ENCODE assay signal across 31 mouse cellular contexts in the genomic region with DNA sequence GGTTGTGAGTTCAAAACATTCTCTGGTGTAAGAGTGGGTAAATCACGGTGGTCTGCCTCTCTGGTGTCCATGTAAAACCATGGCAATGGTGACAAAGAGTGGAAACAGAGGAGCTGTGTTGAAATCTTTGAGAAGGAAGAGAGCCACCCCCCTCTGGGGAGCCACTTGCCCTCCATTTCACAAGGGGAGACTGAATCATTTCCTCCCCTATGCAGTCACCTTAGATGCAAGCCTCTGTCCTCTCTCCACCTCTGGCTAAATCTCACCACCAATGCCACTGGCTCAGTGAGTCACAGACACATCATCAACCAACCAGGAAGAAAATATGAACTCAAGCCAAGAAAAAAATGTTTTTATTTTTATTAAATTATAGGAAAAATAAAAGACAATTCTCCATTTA. TPM values are rescaled to one million over a fixed set of nuclear protein-coding genes. Genes with fewer than 3 reads are reported as not detected.
DNase-seq lines count a peak whose midpoint lies in the region; ATAC-seq and TF ChIP-seq lines count a peak whose summit lies in the region.
"Had no signal": no experiment of that assay in that cellular context is flagged by ENCODE, and none has a peak within 500 bp of the region (broad histone marks: within the 10 kb centered on the region; RNA-seq: fewer than 3 reads in every experiment).

No protein-coding gene starts in this region.

- H3K9ac ChIP-seq in midbrain, embryonic 11.5 days (ENCODE audit: low read length): no peak overlapping the region
- no peak overlapping the region for H3K9ac ChIP-seq in midbrain, embryonic 13.5 days (replicated peaks)
- H3K9ac ChIP-seq: forebrain, embryonic 12.5 days; limb, embryonic 15.5 days had no signal

- H3K4me2 ChIP-seq in midbrain, embryonic 11.5 days: no peak overlapping the region
- no peak overlapping the region for H3K4me2 ChIP-seq in midbrain, embryonic 13.5 days (replicated peaks)
- peak overlapping the region; percentile 69 for H3K4me2 ChIP-seq in myocyte (ENCODE audit: low read depth)
- H3K4me2 ChIP-seq: forebrain, embryonic 12.5 days; limb, embryonic 15.5 days had no signal

- H3K4me3 ChIP-seq in midbrain, embryonic 11.5 days (ENCODE audit: low read depth, low read length): no peak overlapping the region
- no peak overlapping the region for H3K4me3 ChIP-seq in midbrain, embryonic 13.5 days (replicated peaks)
- H3K4me3 ChIP-seq in myocyte: no peak overlapping the region
- no peak overlapping the region for H3K4me3 ChIP-seq in left cerebral cortex, adult 2 months
- H3K4me3 ChIP-seq: forebrain, embryonic 12.5 days; limb, embryonic 15.5 days had no signal

- no peaks in the 10 kb centered on the region for H3K27me3 ChIP-seq in midbrain, embryonic 11.5 days (ENCODE audit: control insufficient read depth, insufficient read depth, low read length)
- H3K27me3 ChIP-seq in midbrain, embryonic 13.5 days: no peaks in the 10 kb centered on the region
- H3K27me3 ChIP-seq in myocyte (ENCODE audit: control insufficient read depth, insufficient read depth, insufficient read length): no peaks in the 10 kb centered on the region
- H3K27me3 ChIP-seq: CH12.LX; forebrain, embryonic 12.5 days; limb, embryonic 15.5 days had no signal

- no peaks in the 10 kb centered on the region for H3K79me2 ChIP-seq in myocyte (ENCODE audit: control insufficient read depth, insufficient read depth)

- H3ac ChIP-seq in myocyte (ENCODE audit: control insufficient read depth, insufficient read length): no peak overlapping the region

- no peak for TF ChIP-seq CTCF in left cerebral cortex, adult 2 months (IDR thresholded peaks at IDR 0.05)

- H3K9me3 ChIP-seq in midbrain, embryonic 11.5 days (ENCODE audit: control insufficient read depth, low read length): no peaks in the 10 kb centered on the region
- no peaks in the 10 kb centered on the region for H3K9me3 ChIP-seq in midbrain, embryonic 13.5 days
- H3K9me3 ChIP-seq: forebrain, embryonic 12.5 days; limb, embryonic 15.5 days had no signal

- intact Hi-C loops in left cerebral cortex, adult 2 months (cut with DNase I): no loop called here

- peak; percentile 17 for DNase-seq in midbrain, embryonic 11.5 days (ENCODE audit: low spot score, missing footprints)
- DNase-seq in adrenal gland, adult 8-10 months: peak; percentile 77
- no peak for DNase-seq in left cerebral cortex, adult 2 months (ENCODE audit: extremely low spot score in 1 of 2, low spot score in 2 of 2)
- no peak for DNase-seq in cerebellum, postnatal 36 days
- DNase-seq: cerebellum, postnatal 10 days; embryo, embryonic 11 days; heart, adult 18-20 months; heart, postnatal 4 days; layer of hippocampus, postnatal 36 days; midbrain, embryonic 14.5 days; spleen, adult 18-20 months had no signal

- 83% methylated on average over 1 of the region's 1 CpGs for WGBS in midbrain, embryonic 11.5 days
- 88% methylated on average over 1 of the region's 1 CpGs for WGBS in midbrain, embryonic 13.5 days

- no peak overlapping the region for H3K27ac ChIP-seq in midbrain, embryonic 11.5 days (ENCODE audit: low read depth, low read length)
- no peak overlapping the region for H3K27ac ChIP-seq in midbrain, embryonic 13.5 days
- H3K27ac ChIP-seq in left cerebral cortex, adult 2 months: no peak overlapping the region
- H3K27ac ChIP-seq: forebrain, embryonic 12.5 days; hindbrain, postnatal 0 days; kidney, postnatal 0 days; limb, embryonic 15.5 days; macrophage had no signal

- H3K36me3 ChIP-seq in midbrain, embryonic 11.5 days (ENCODE audit: control insufficient read depth, insufficient read depth, low read length): no peaks in the 10 kb centered on the region
- H3K36me3 ChIP-seq in midbrain, embryonic 13.5 days: no peaks in the 10 kb centered on the region
- no peaks in the 10 kb centered on the region for H3K36me3 ChIP-seq in myocyte (ENCODE audit: control insufficient read depth, insufficient read depth)
- H3K36me3 ChIP-seq: forebrain, embryonic 12.5 days; limb, embryonic 15.5 days had no signal

- TF ChIP-seq POLR2A in myocyte (IDR thresholded peaks at IDR 0.05; ENCODE audit: insufficient read length, low read depth): no peak

- ATAC-seq in midbrain, embryonic 11.5 days (ENCODE audit: low FRiP score): no peak
- no peak for ATAC-seq in midbrain, embryonic 13.5 days
- ATAC-seq in common myeloid progenitor, adult 5-6 weeks (replicated peaks; ENCODE audit: low read depth, poor library complexity, severe bottlenecking): peak; percentile 87
- no peak for ATAC-seq in erythroid progenitor cell, adult 5-6 weeks (replicated peaks; ENCODE audit: low FRiP score, poor library complexity, severe bottlenecking)
- ATAC-seq: hindbrain, postnatal 0 days; intestine, postnatal 0 days had no signal

- no peaks in the 10 kb centered on the region for H3K4me1 ChIP-seq in midbrain, embryonic 11.5 days (ENCODE audit: control insufficient read depth, insufficient read depth, low read length)
- H3K4me1 ChIP-seq in midbrain, embryonic 13.5 days (replicated peaks): no peaks in the 10 kb centered on the region
- H3K4me1 ChIP-seq: forebrain, embryonic 12.5 days; limb, embryonic 15.5 days had no signal

TF ChIP-seq in myocyte, 11 proteins besides CTCF, POLR2A, EP300 and RAD21:
- TF ChIP-seq POLR2AphosphoS2 (IDR thresholded peaks at IDR 0.05; ENCODE audit: insufficient read length, low read depth) (no peak), TCF3 (IDR thresholded peaks at IDR 0.05; ENCODE audit: insufficient read length, low read depth) (no peak), REST (IDR thresholded peaks at IDR 0.05; ENCODE audit: insufficient read depth, insufficient read length) (no peak), USF1 (IDR thresholded peaks at IDR 0.05; ENCODE audit: low read depth) (no peak), E2F4 (IDR thresholded peaks at IDR 0.05; ENCODE audit: insufficient read depth) (no peak), TCF12 (IDR thresholded peaks at IDR 0.05; ENCODE audit: insufficient read depth, poor library complexity, severe bottlenecking) (no peak), MYOD1 (IDR thresholded peaks at IDR 0.05; ENCODE audit: control insufficient read depth in 1 of 3, insufficient read length in 2 of 3, low read depth in 2 of 3) (peak in 1 of 3 experiments; percentile 4), MAX (IDR thresholded peaks at IDR 0.05; ENCODE audit: low read depth) (no peak), CEBPB (IDR thresholded peaks at IDR 0.05; ENCODE audit: insufficient read depth, poor library complexity, severe bottlenecking) (peak; percentile 90)

RNA-seq across cellular contexts. Expression of a gene that starts 54.3 kb away (rescaled TPM):
- 6.8 and 8.2 TPM in 2 replicates for polyA plus RNA-seq in midbrain, embryonic 11.5 days (2014; fragmentation: Nextera tagmentation; extraction: Ambion mirVana)
- 6.1 and 6.4 TPM in 2 replicates for polyA plus RNA-seq in midbrain, embryonic 13.5 days (2015; fragmentation: Nextera tagmentation; extraction: Ambion mirVana)
- total RNA-seq in adrenal gland, adult 8-10 months (2022): 100 to 1,000 TPM in 2 of 4 experiments, 10 to 100 TPM in 2; 14.1 to 367 (median 92.9) TPM
- 0.82 and 11.7 TPM in 2 replicates for total RNA-seq in common myeloid progenitor, adult 5-6 weeks (2017)
- 634 TPM for polyA plus RNA-seq in myocyte (2012; fragmentation: generic; extraction: Trizol)
- total RNA-seq in left cerebral cortex, adult 2 months (2021): 10 to 100 TPM; 10.1 to 12.9 TPM
- 1.3 and 14.8 TPM in 2 replicates for total RNA-seq in erythroid progenitor cell, adult 5-6 weeks (2015; ENCODE audit: low replicate concordance)
- 2.4 and 3.3 TPM in 2 replicates for total RNA-seq in erythroid progenitor cell, adult 5-6 weeks (2017; ENCODE audit: low replicate concordance)

RNA-seq across cellular contexts. Expression of a gene that starts 55.4 kb away (rescaled TPM):
- polyA plus RNA-seq in midbrain, embryonic 11.5 days (2014; fragmentation: Nextera tagmentation; extraction: Ambion mirVana): not detected in 2 replicates
- polyA plus RNA-seq in midbrain, embryonic 13.5 days (2015; fragmentation: Nextera tagmentation; extraction: Ambion mirVana): not detected in 2 replicates
- total RNA-seq in adrenal gland, adult 8-10 months (2022): not detected
- not detected in 2 replicates for total RNA-seq in common myeloid progenitor, adult 5-6 weeks (2017)
- not detected for polyA plus RNA-seq in myocyte (2012; fragmentation: generic; extraction: Trizol)
- not detected for total RNA-seq in left cerebral cortex, adult 2 months (2021)
- total RNA-seq in erythroid progenitor cell, adult 5-6 weeks (2015; ENCODE audit: low replicate concordance): not detected in 2 replicates
- not detected in 2 replicates for total RNA-seq in erythroid progenitor cell, adult 5-6 weeks (2017; ENCODE audit: low replicate concordance)
- total RNA-seq: CH12.LX; gastrocnemius, adult 8-10 months; heart, adult 18-20 months; heart, postnatal 4 days; hindbrain, postnatal 0 days; layer of hippocampus, adult 18-20 months; layer of hippocampus, postnatal 36 days; left cerebral cortex, postnatal 36 days; MEL had no signal
- polyA plus RNA-seq: forebrain, embryonic 12.5 days; frontal cortex, adult 2 months; heart, embryonic 14.5 days; hindbrain, postnatal 0 days; intestine, postnatal 0 days; kidney, postnatal 0 days; liver, embryonic 16.5 days; macrophage; midbrain, embryonic 14.5 days; neural tube, embryonic 14.5 days; stomach, embryonic 14.5 days had no signal

Comparison
In these comparisons a context has a peak if more than half of its experiments do, and no peak if none do; other contexts are left out.
1. DNase-seq: peak in midbrain, embryonic 11.5 days (single experiment) and adrenal gland, adult 8-10 months (single experiment); none in left cerebral cortex, adult 2 months (0 of 2) and cerebellum, postnatal 36 days (0 of 2).